Mouse (Mus musculus): ENCODE measurements around the gene 4930558C23Rik. TPM values are rescaled to one million over a fixed set of nuclear protein-coding genes. Genes with fewer than 3 reads are reported as not detected.
"Not testable (repeated sequence)": the region's sequence is repeated elsewhere in the genome, so short reads cannot be mapped to it uniquely, and the experiment has no call there.

Gene 4930558C23Rik
- polyA plus RNA-seq (2012), result not detected in 2 replicates

- no peaks in the 10 kb centered on the region for H3K36me3 ChIP-seq (ENCODE audit: control insufficient read depth)
- no peak within 1 kb of the TSS for H3K4me3 ChIP-seq (replicated peaks)
- no peaks in the 10 kb centered on the region for H3K27me3 ChIP-seq (ENCODE audit: control insufficient read depth)
- no peaks in the 10 kb centered on the region for H3K9me3 ChIP-seq (ENCODE audit: control insufficient read depth, low read length)
- no peak for TF ChIP-seq GATA1 (IDR thresholded peaks at IDR 0.05; ENCODE audit: low read length)
- TF ChIP-seq TAL1 (IDR thresholded peaks at IDR 0.05; ENCODE audit: low read length), result no peak
- no peaks in the 10 kb centered on the region for H3K4me1 ChIP-seq (ENCODE audit: control insufficient read depth)
Measured at GRCm38 (mm10) chr3:95402741-95403140, at the start of gene 4930558C23Rik. TSS of gene 4930558C23Rik (minus strand) at chr3:95402841.

GRCm38 (mm10) chr3:95450915-95451314, 48.3 kb upstream of the 4930558C23Rik start:
- no peaks in the 10 kb centered on the region for H3K27me3 ChIP-seq (ENCODE audit: control insufficient read depth)
- TF ChIP-seq TAL1 (IDR thresholded peaks at IDR 0.05; ENCODE audit: low read length) (no peak), GATA1 (IDR thresholded peaks at IDR 0.05; ENCODE audit: low read length) (no peak)
- H3K4me1 ChIP-seq (ENCODE audit: control insufficient read depth), result no peaks in the 10 kb centered on the region; the same call in 1 of the 2 replicates
- H3K4me3 ChIP-seq (replicated peaks), result no peak overlapping the region
- peaks cover 79% of the 10 kb centered on the region for H3K36me3 ChIP-seq (ENCODE audit: control insufficient read depth)
- no peaks in the 10 kb centered on the region for H3K9me3 ChIP-seq (ENCODE audit: control insufficient read depth, low read length)

- no peaks in the 10 kb centered on the region for H3K27me3 ChIP-seq (ENCODE audit: control insufficient read depth)
- no peak overlapping the region for H3K4me3 ChIP-seq (replicated peaks)
- peaks cover 81% of the 10 kb centered on the region for H3K36me3 ChIP-seq (ENCODE audit: control insufficient read depth)
- H3K9me3 ChIP-seq (ENCODE audit: control insufficient read depth, low read length), result no peaks in the 10 kb centered on the region
- TF ChIP-seq TAL1 (IDR thresholded peaks at IDR 0.05; ENCODE audit: low read length) (no peak), GATA1 (IDR thresholded peaks at IDR 0.05; ENCODE audit: low read length) (no peak)
- H3K4me1 ChIP-seq (ENCODE audit: control insufficient read depth), result no peaks in the 10 kb centered on the region
Measured at GRCm38 (mm10) chr3:95450408-95450807, 47.8 kb upstream of the 4930558C23Rik start.

GRCm38 (mm10) chr3:95445311-95445710, 42.7 kb upstream of the 4930558C23Rik start:
- TF ChIP-seq GATA1 (IDR thresholded peaks at IDR 0.05; ENCODE audit: low read length), result no peak
- TF ChIP-seq TAL1 (IDR thresholded peaks at IDR 0.05; ENCODE audit: low read length), result no peak
- Histone ChIP-seq H3K4me1 (ENCODE audit: control insufficient read depth) (peaks cover 8% of the 10 kb centered on the region), H3K9me3 (ENCODE audit: control insufficient read depth, low read length) (no peaks in the 10 kb centered on the region), H3K4me3 (replicated peaks) (no peak overlapping the region), H3K27me3 (ENCODE audit: control insufficient read depth) (no peaks in the 10 kb centered on the region), H3K36me3 (ENCODE audit: control insufficient read depth) (peaks cover 61% of the 10 kb centered on the region)

GRCm38 (mm10) chr3:95442406-95443117, 39.9 kb upstream of the 4930558C23Rik start:
- Histone ChIP-seq H3K4me3 (replicated peaks) (no peak overlapping the region), H3K36me3 (ENCODE audit: control insufficient read depth) (peaks cover 62% of the 10 kb centered on the region), H3K4me1 (ENCODE audit: control insufficient read depth) (peaks cover 18% of the 10 kb centered on the region), H3K9me3 (ENCODE audit: control insufficient read depth, low read length) (no peaks in the 10 kb centered on the region), H3K27me3 (ENCODE audit: control insufficient read depth) (no peaks in the 10 kb centered on the region)
- no peak for TF ChIP-seq GATA1 (IDR thresholded peaks at IDR 0.05; ENCODE audit: low read length)
- TF ChIP-seq TAL1 (IDR thresholded peaks at IDR 0.05; ENCODE audit: low read length), result no peak

GRCm38 (mm10) chr3:95439670-95440069, 37.0 kb upstream of the 4930558C23Rik start:
- H3K4me3 ChIP-seq (replicated peaks), result no peak overlapping the region
- H3K4me1 ChIP-seq (ENCODE audit: control insufficient read depth), result peaks cover 39% of the 10 kb centered on the region
- no peaks in the 10 kb centered on the region for H3K9me3 ChIP-seq (ENCODE audit: control insufficient read depth, low read length)
- no peak for TF ChIP-seq TAL1 (IDR thresholded peaks at IDR 0.05; ENCODE audit: low read length)
- no peak for TF ChIP-seq GATA1 (IDR thresholded peaks at IDR 0.05; ENCODE audit: low read length)
- no peaks in the 10 kb centered on the region for H3K27me3 ChIP-seq (ENCODE audit: control insufficient read depth)
- H3K36me3 ChIP-seq (ENCODE audit: control insufficient read depth), result peaks cover 61% of the 10 kb centered on the region

GRCm38 (mm10) chr3:95438636-95439035, 36.0 kb upstream of the 4930558C23Rik start:
- Histone ChIP-seq H3K36me3 (ENCODE audit: control insufficient read depth) (peaks cover 53% of the 10 kb centered on the region), H3K4me1 (ENCODE audit: control insufficient read depth) (peaks cover 40% of the 10 kb centered on the region)
- H3K9me3 ChIP-seq (ENCODE audit: control insufficient read depth, low read length); H3K4me3 ChIP-seq (replicated peaks); H3K27me3 ChIP-seq (ENCODE audit: control insufficient read depth): not testable (repeated sequence)

DNA sequence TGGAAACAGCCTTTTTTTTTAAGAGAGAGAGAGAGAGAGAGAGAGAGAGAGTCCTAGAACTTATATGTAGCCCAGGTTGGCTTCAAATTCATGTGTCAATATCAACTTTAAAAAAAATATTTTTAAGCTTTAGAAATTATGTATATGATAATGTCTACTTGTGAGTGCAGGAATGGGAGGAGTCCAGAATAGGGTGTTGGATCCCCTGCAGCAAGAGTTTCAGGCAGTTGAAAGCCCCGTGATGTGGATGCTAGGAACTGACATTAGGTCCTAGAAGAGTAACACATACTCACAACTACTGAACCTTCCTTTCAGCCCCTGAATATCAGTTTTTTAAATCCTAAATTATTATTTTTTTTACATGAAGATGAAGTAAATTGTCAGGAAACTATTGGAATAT, 32.9 kb upstream of the 4930558C23Rik start:
- TF ChIP-seq GATA1 (IDR thresholded peaks at IDR 0.05; ENCODE audit: low read length), result no peak
- peaks cover 4% of the 10 kb centered on the region; the same call in 1 of the 2 replicates for H3K27me3 ChIP-seq (ENCODE audit: control insufficient read depth)
- H3K4me3 ChIP-seq (replicated peaks), result peak overlapping the region; percentile 70
- H3K9me3 ChIP-seq (ENCODE audit: control insufficient read depth, low read length), result no peaks in the 10 kb centered on the region
- H3K36me3 ChIP-seq (ENCODE audit: control insufficient read depth), result peaks cover 38% of the 10 kb centered on the region
- peaks cover 43% of the 10 kb centered on the region for H3K4me1 ChIP-seq (ENCODE audit: control insufficient read depth)

- Histone ChIP-seq H3K4me1 (ENCODE audit: control insufficient read depth) (peaks cover 43% of the 10 kb centered on the region), H3K4me3 (replicated peaks) (peak overlapping the region; percentile 70), H3K36me3 (ENCODE audit: control insufficient read depth) (peaks cover 33% of the 10 kb centered on the region), H3K27me3 (ENCODE audit: control insufficient read depth) (peaks cover 5% of the 10 kb centered on the region), H3K9me3 (ENCODE audit: control insufficient read depth, low read length) (no peaks in the 10 kb centered on the region)
- TF ChIP-seq TAL1 (IDR thresholded peaks at IDR 0.05; ENCODE audit: low read length) (no peak), GATA1 (IDR thresholded peaks at IDR 0.05; ENCODE audit: low read length) (no peak)
Measured at GRCm38 (mm10) chr3:95434983-95435370, 32.3 kb upstream of the 4930558C23Rik start.
